Comparison of ENCODE assay signal across 8 mouse cellular contexts in the genomic region with DNA sequence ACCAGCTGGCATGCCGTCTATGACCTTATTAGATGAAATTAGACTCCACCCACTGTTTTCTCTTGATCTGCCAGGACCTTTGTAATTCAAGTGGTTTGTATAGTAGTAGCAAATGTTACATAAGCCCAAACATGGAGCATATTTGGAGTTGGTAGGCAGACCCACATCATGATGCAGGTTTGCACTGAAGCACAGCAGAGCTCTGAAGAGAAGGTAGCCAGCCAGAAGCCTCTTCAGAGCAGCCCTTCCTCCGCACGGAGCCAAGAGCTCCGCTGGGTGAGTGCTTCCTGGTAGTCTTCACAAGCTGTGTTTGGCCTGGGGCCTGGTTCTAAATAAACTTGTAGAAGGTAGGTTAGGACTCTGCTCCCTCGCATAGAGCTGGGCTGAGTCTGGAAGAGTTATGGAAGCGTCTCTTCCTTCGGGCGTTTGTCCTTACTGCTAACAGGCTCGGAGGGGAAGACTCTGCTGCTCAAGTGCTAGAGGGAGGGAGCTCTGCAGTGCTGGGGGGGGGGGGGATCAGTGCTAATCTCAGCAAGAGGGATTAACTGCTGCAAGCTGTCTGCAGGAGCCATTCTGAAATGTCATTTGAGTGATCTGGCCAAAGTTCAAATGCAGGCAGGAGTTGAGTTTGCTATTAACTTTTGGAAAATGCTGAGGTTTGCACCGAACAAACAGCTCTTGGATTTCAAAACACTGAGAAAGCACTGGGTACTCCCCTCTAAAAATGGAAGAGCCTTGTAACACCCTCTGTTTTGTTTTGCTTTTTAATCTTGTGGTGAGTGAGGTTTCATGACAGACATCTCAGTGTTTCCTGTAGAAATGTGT. TPM values are rescaled to one million over a fixed set of nuclear protein-coding genes. Genes with fewer than 3 reads are reported as not detected.
DNase-seq lines count a peak whose midpoint lies in the region; ATAC-seq and TF ChIP-seq lines count a peak whose summit lies in the region.

No protein-coding gene starts in this region.

- TF ChIP-seq EP300 in MEL (IDR thresholded peaks at IDR 0.05; ENCODE audit: low read depth in 1 of 2, low read length in 2 of 2), result no peak
- no peak for TF ChIP-seq EP300 in heart, postnatal 0 days (IDR thresholded peaks at IDR 0.05; ENCODE audit: low read depth)

- H3K4me3 ChIP-seq in MEL (ENCODE audit: control insufficient read depth in 1 of 2, insufficient read depth in 1 of 2, low read depth in 2 of 2, low read length in 2 of 2), result no peak overlapping the region
- H3K4me3 ChIP-seq in bone marrow macrophage, adult 2 months (ENCODE audit: insufficient read depth, low read length), result no peak overlapping the region; the same call in 1 of the 2 replicates
- peak overlapping the region; percentile 33 for H3K4me3 ChIP-seq in erythroblast, embryonic 14.5 days (replicated peaks)
- peak overlapping the region; percentile 40 for H3K4me3 ChIP-seq in heart, postnatal 0 days (ENCODE audit: low read depth, low read length)
- peak overlapping the region; percentile 47 for H3K4me3 ChIP-seq in small intestine, adult 2 months (ENCODE audit: low read depth, low read length)

- no peak for TF ChIP-seq RAD21 in MEL (IDR thresholded peaks at IDR 0.05; ENCODE audit: low read depth, low read length)

- no peak for TF ChIP-seq CTCF in MEL (IDR thresholded peaks at IDR 0.05 in 2 of 3, conservative IDR thresholded peaks at IDR 0.05 in 1 of 3; ENCODE audit: control insufficient read depth in 1 of 3, insufficient read depth in 1 of 3, low read depth in 2 of 3, low read length in 3 of 3, poor library complexity in 1 of 3, severe bottlenecking in 1 of 3)
- no peak for TF ChIP-seq CTCF in bone marrow macrophage, adult 2 months (IDR thresholded peaks at IDR 0.05; ENCODE audit: low read depth, low read length)
- no peak for TF ChIP-seq CTCF in heart, postnatal 0 days (IDR thresholded peaks at IDR 0.05; ENCODE audit: low read depth)
- TF ChIP-seq CTCF in small intestine, adult 2 months (IDR thresholded peaks at IDR 0.05; ENCODE audit: extremely low read depth, insufficient read length, insufficient replicate concordance, low read depth, low read length), result no peak

- WGBS in heart, postnatal 0 days, result 19% methylated on average over 10 of the region's 10 CpGs
- 2% methylated on average over 10 of the region's 10 CpGs for WGBS in small intestine, adult 2 months

- H3K4me2 ChIP-seq in heart, postnatal 0 days (ENCODE audit: low read depth, low read length), result peak overlapping the region; percentile 62

- H3K27me3 ChIP-seq in MEL (ENCODE audit: control insufficient read depth in 1 of 2, insufficient read depth in 2 of 2, low read length in 2 of 2), result no peaks in the 10 kb centered on the region
- H3K27me3 ChIP-seq in erythroblast, embryonic 14.5 days (ENCODE audit: control insufficient read depth), result no peaks in the 10 kb centered on the region
- H3K27me3 ChIP-seq in heart, postnatal 0 days (ENCODE audit: control insufficient read depth, insufficient read depth, low read length), result no peaks in the 10 kb centered on the region
- no peaks in the 10 kb centered on the region for H3K27me3 ChIP-seq in small intestine, adult 2 months (ENCODE audit: control insufficient read depth, insufficient read depth, low read length)

- peaks cover 2 to 11% of the 10 kb centered on the region in 2 experiments; a peak in 3 of 4 replicates for H3K4me1 ChIP-seq in MEL (ENCODE audit: control insufficient read depth in 1 of 2, insufficient read depth in 2 of 2, low read length in 2 of 2)
- peaks cover 38% of the 10 kb centered on the region for H3K4me1 ChIP-seq in bone marrow macrophage, adult 2 months (ENCODE audit: control insufficient read depth, insufficient read depth, low read length)
- peaks cover 4% of the 10 kb centered on the region for H3K4me1 ChIP-seq in erythroblast, embryonic 14.5 days (ENCODE audit: control insufficient read depth)
- H3K4me1 ChIP-seq in heart, postnatal 0 days (ENCODE audit: control insufficient read depth, insufficient read depth), result peaks cover 7% of the 10 kb centered on the region; the same call in 1 of the 2 replicates
- H3K4me1 ChIP-seq in small intestine, adult 2 months (ENCODE audit: control insufficient read depth, insufficient read depth, insufficient read length, low read length), result peaks cover 17% of the 10 kb centered on the region; the same call in 1 of the 2 replicates

- peak; percentile 73 for ATAC-seq in heart, postnatal 0 days (ENCODE audit: insufficient read depth, low read depth)

- H3K9ac ChIP-seq in MEL (ENCODE audit: control insufficient read depth, low read depth, low read length, poor library complexity, severe bottlenecking), result no peak overlapping the region
- H3K9ac ChIP-seq in heart, postnatal 0 days (replicated peaks; ENCODE audit: low read depth, low read length), result peak overlapping the region; percentile 3; the same call in 1 of the 2 replicates

- peak; percentile 45 for DNase-seq in MEL (ENCODE audit: low read depth, low spot score)
- peak; percentile 66 for DNase-seq in heart, postnatal 0 days (ENCODE audit: low spot score)
- DNase-seq in kidney, postnatal 14 days, result peak; percentile 82
- DNase-seq in lung, postnatal 4 days, result peak; percentile 60 to 81
- DNase-seq in testis, postnatal 14 days (ENCODE audit: low spot score), result no peak

- no peak overlapping the region; the same call in 1 of the 2 replicates for H3K27ac ChIP-seq in MEL (ENCODE audit: control insufficient read depth, low read depth, low read length)
- H3K27ac ChIP-seq in bone marrow macrophage, adult 2 months (ENCODE audit: insufficient read depth, low read depth, low read length), result peak overlapping the region; percentile 68
- peak overlapping the region; percentile 89 for H3K27ac ChIP-seq in heart, postnatal 0 days (ENCODE audit: low read depth)
- H3K27ac ChIP-seq in small intestine, adult 2 months (ENCODE audit: insufficient read depth, low read depth, low read length), result peak overlapping the region; percentile 97

- no peaks in the 10 kb centered on the region for H3K9me3 ChIP-seq in MEL (replicated peaks; ENCODE audit: insufficient read depth, low read length)
- H3K9me3 ChIP-seq in erythroblast, embryonic 14.5 days (ENCODE audit: control insufficient read depth, low read length), result no peaks in the 10 kb centered on the region
- no peaks in the 10 kb centered on the region for H3K9me3 ChIP-seq in heart, postnatal 0 days (replicated peaks; ENCODE audit: control insufficient read depth, low read length)

- H3K36me3 ChIP-seq in MEL (ENCODE audit: control insufficient read depth in 1 of 2, insufficient read depth in 2 of 2, low read length in 2 of 2), result peaks cover 0 to 12% of the 10 kb centered on the region in 2 experiments; a peak in 2 of 4 replicates
- peaks cover 2% of the 10 kb centered on the region; the same call in 1 of the 2 replicates for H3K36me3 ChIP-seq in erythroblast, embryonic 14.5 days (ENCODE audit: control insufficient read depth)
- H3K36me3 ChIP-seq in heart, postnatal 0 days (replicated peaks; ENCODE audit: control insufficient read depth, insufficient read depth, low read length), result peaks cover 13% of the 10 kb centered on the region
- H3K36me3 ChIP-seq in small intestine, adult 2 months (ENCODE audit: control insufficient read depth, insufficient read depth, low read length), result peaks cover 2% of the 10 kb centered on the region; the same call in 1 of the 2 replicates

- no peaks in the 10 kb centered on the region for H3K79me2 ChIP-seq in MEL (ENCODE audit: control insufficient read depth, insufficient read depth, low read length, poor library complexity)

- TF ChIP-seq POLR2A in MEL (IDR thresholded peaks at IDR 0.05; ENCODE audit: control insufficient read depth in 1 of 2, insufficient read depth in 1 of 2, low read depth in 1 of 2, low read length in 2 of 2, poor library complexity in 1 of 2), result no peak
- TF ChIP-seq POLR2A in bone marrow macrophage, adult 2 months (IDR thresholded peaks at IDR 0.05; ENCODE audit: borderline replicate concordance, low read depth, low read length), result no peak
- TF ChIP-seq POLR2A in small intestine, adult 2 months (IDR thresholded peaks at IDR 0.05; ENCODE audit: low read depth, low read length), result peak; percentile 38; the same call in 1 of the 2 replicates

TF ChIP-seq in MEL, 35 proteins besides CTCF, POLR2A, EP300 and RAD21:
- TF ChIP-seq CHD1 (IDR thresholded peaks at IDR 0.05; ENCODE audit: low read depth, low read length), result no peak
TF ChIP-seq in MEL: peak in this region for 0.

RNA-seq across cellular contexts. Expression of gene Psmd6, which starts 52.9 kb away (rescaled TPM):
- total RNA-seq in MEL (2012; rRNA removed), result 201 and 203 TPM in 2 replicates
- 100 to 1,000 TPM; 185 to 647 TPM for polyA plus RNA-seq in MEL (2012; ENCODE audit: insufficient read depth in 1 of 2, insufficient read length in 2 of 2, low read depth in 1 of 2, low replicate concordance in 2 of 2, missing spikeins in 1 of 2)
- 73.8 and 82.9 TPM in 2 replicates for polyA plus RNA-seq in bone marrow macrophage, adult 2 months (2012; ENCODE audit: insufficient read depth, insufficient read length, missing spikeins)
- 3.8 and 6.8 TPM in 2 replicates for polyA plus RNA-seq in erythroblast, embryonic 14.5 days (2012)
- total RNA-seq in heart, postnatal 0 days (2014; rRNA removed; ENCODE audit: low replicate concordance), result 111 and 132 TPM in 2 replicates
- 173 and 184 TPM in 2 replicates for polyA plus RNA-seq in heart, postnatal 0 days (2015; fragmentation: Nextera tagmentation; extraction: Ambion mirVana)
- polyA plus RNA-seq in small intestine, adult 2 months (2012; rRNA removed), result 5.3 and 7.5 TPM in 2 replicates

Comparison
In these comparisons a context has a peak if more than half of its experiments do, and no peak if none do; other contexts are left out.
1. H3K4me3 ChIP-seq: peak in erythroblast, embryonic 14.5 days (single experiment), heart, postnatal 0 days (single experiment) and small intestine, adult 2 months (single experiment); none in MEL (0 of 2) and bone marrow macrophage, adult 2 months (single experiment).